Mouse (Mus musculus): ENCODE data around the gene Mars2.

- no peak for TF ChIP-seq POLR2A (IDR thresholded peaks at IDR 0.05; ENCODE audit: borderline replicate concordance, extremely low read depth, low read depth, low read length)
- TF ChIP-seq CTCF (IDR thresholded peaks at IDR 0.05; ENCODE audit: insufficient read depth, low read length) = no peak
Measured at GRCm38 (mm10) chr1:55195021-55195420, 42.0 kb upstream of the Mars2 start.
